Comparison of ENCODE assay signal across 10 mouse cellular contexts in genomic region chr2:72319028-72319798, GRCm38 (mm10). TPM values are rescaled to one million over a fixed set of nuclear protein-coding genes. Genes with fewer than 3 reads are reported as not detected.
A peak's percentile ranks its signal among the peaks of the same experiment; 100 is the strongest.
DNase-seq lines count a peak whose midpoint lies in the region; ATAC-seq and TF ChIP-seq lines count a peak whose summit lies in the region.
"Had no signal": no experiment of that assay in that cellular context is flagged by ENCODE, and none has a peak within 500 bp of the region (broad histone marks: within the 10 kb centered on the region; RNA-seq: fewer than 3 reads in every experiment).

No protein-coding gene starts in this region.

- H3K27ac ChIP-seq in embryonic facial prominence, embryonic 13.5 days = peak overlapping the region; percentile 48; the same call in 1 of the 2 replicates
- no peak overlapping the region for H3K27ac ChIP-seq in embryonic facial prominence, embryonic 10.5 days (replicated peaks)
- peak overlapping the region; percentile 22; the same call in 1 of the 2 replicates for H3K27ac ChIP-seq in liver, embryonic 12.5 days
- no peak overlapping the region for H3K27ac ChIP-seq in liver, embryonic 11.5 days (ENCODE audit: low read depth, low read length)
- peak overlapping the region; percentile 60 for H3K27ac ChIP-seq in intestine, embryonic 15.5 days
- peak overlapping the region; percentile 29; the same call in 1 of the 2 replicates for H3K27ac ChIP-seq in small intestine, adult 2 months (ENCODE audit: insufficient read depth, low read depth, low read length)
- H3K27ac ChIP-seq in left cerebral cortex, adult 2 months = no peak overlapping the region

- TF ChIP-seq POLR2A in small intestine, adult 2 months (IDR thresholded peaks at IDR 0.05; ENCODE audit: low read depth, low read length) = no peak

- no peak overlapping the region for H3K4me2 ChIP-seq in embryonic facial prominence, embryonic 13.5 days
- no peak overlapping the region for H3K4me2 ChIP-seq in liver, embryonic 12.5 days
- H3K4me2 ChIP-seq in liver, embryonic 11.5 days = no peak overlapping the region
- no peak overlapping the region for H3K4me2 ChIP-seq in intestine, embryonic 15.5 days (replicated peaks)

- H3K9me3 ChIP-seq in embryonic facial prominence, embryonic 13.5 days = no peaks in the 10 kb centered on the region
- H3K9me3 ChIP-seq in embryonic facial prominence, embryonic 10.5 days = no peaks in the 10 kb centered on the region
- H3K9me3 ChIP-seq in liver, embryonic 12.5 days (replicated peaks) = no peaks in the 10 kb centered on the region
- H3K9me3 ChIP-seq in liver, embryonic 11.5 days (ENCODE audit: control insufficient read depth, low read length) = no peaks in the 10 kb centered on the region
- no peaks in the 10 kb centered on the region for H3K9me3 ChIP-seq in intestine, embryonic 15.5 days

- H3K9ac ChIP-seq in embryonic facial prominence, embryonic 13.5 days = no peak overlapping the region
- no peak overlapping the region for H3K9ac ChIP-seq in liver, embryonic 12.5 days
- H3K9ac ChIP-seq in liver, embryonic 11.5 days (ENCODE audit: low read depth, low read length) = no peak overlapping the region
- no peak overlapping the region for H3K9ac ChIP-seq in intestine, embryonic 15.5 days

- DNase-seq in embryonic facial prominence, embryonic 10.5 days (ENCODE audit: low spot score) = no peak
- DNase-seq in liver, embryonic 11.5 days (ENCODE audit: low spot score) = no peak
- no peak for DNase-seq in left cerebral cortex, adult 2 months (ENCODE audit: extremely low spot score in 1 of 2, low spot score in 2 of 2)
- DNase-seq in left cerebral cortex, postnatal 25 days (ENCODE audit: low spot score in 2 of 2) = no peak
- DNase-seq: gastrocnemius, postnatal 25 days; kidney, adult 9 months had no signal

- no peak overlapping the region for H3K4me3 ChIP-seq in embryonic facial prominence, embryonic 13.5 days
- H3K4me3 ChIP-seq in embryonic facial prominence, embryonic 10.5 days = no peak overlapping the region
- no peak overlapping the region for H3K4me3 ChIP-seq in liver, embryonic 12.5 days
- no peak overlapping the region for H3K4me3 ChIP-seq in liver, embryonic 11.5 days (ENCODE audit: low read depth, low read length)
- no peak overlapping the region for H3K4me3 ChIP-seq in intestine, embryonic 15.5 days (replicated peaks)
- H3K4me3 ChIP-seq in small intestine, adult 2 months (ENCODE audit: low read depth, low read length) = no peak overlapping the region
- no peak overlapping the region for H3K4me3 ChIP-seq in left cerebral cortex, adult 2 months

- H3K4me1 ChIP-seq in embryonic facial prominence, embryonic 13.5 days = peaks cover 12% of the 10 kb centered on the region
- peaks cover 24% of the 10 kb centered on the region for H3K4me1 ChIP-seq in embryonic facial prominence, embryonic 10.5 days
- H3K4me1 ChIP-seq in liver, embryonic 12.5 days = peaks cover 38% of the 10 kb centered on the region
- peaks cover 13% of the 10 kb centered on the region for H3K4me1 ChIP-seq in liver, embryonic 11.5 days (replicated peaks; ENCODE audit: control insufficient read depth, insufficient read depth, low read length)
- peaks cover 12% of the 10 kb centered on the region; the same call in 1 of the 2 replicates for H3K4me1 ChIP-seq in intestine, embryonic 15.5 days (replicated peaks)
- H3K4me1 ChIP-seq in small intestine, adult 2 months (ENCODE audit: control insufficient read depth, insufficient read depth, insufficient read length, low read length) = peaks cover 3% of the 10 kb centered on the region; the same call in 1 of the 2 replicates

- no peak for TF ChIP-seq CTCF in small intestine, adult 2 months (IDR thresholded peaks at IDR 0.05; ENCODE audit: extremely low read depth, insufficient read length, insufficient replicate concordance, low read depth, low read length)
- TF ChIP-seq CTCF in left cerebral cortex, adult 2 months (IDR thresholded peaks at IDR 0.05) = no peak

- H3K36me3 ChIP-seq in embryonic facial prominence, embryonic 13.5 days = no peaks in the 10 kb centered on the region
- H3K36me3 ChIP-seq in embryonic facial prominence, embryonic 10.5 days (replicated peaks) = no peaks in the 10 kb centered on the region
- no peaks in the 10 kb centered on the region for H3K36me3 ChIP-seq in liver, embryonic 12.5 days
- H3K36me3 ChIP-seq in liver, embryonic 11.5 days (ENCODE audit: control insufficient read depth, insufficient read depth, low read length) = no peaks in the 10 kb centered on the region
- no peaks in the 10 kb centered on the region for H3K36me3 ChIP-seq in intestine, embryonic 15.5 days
- no peaks in the 10 kb centered on the region for H3K36me3 ChIP-seq in small intestine, adult 2 months (ENCODE audit: control insufficient read depth, insufficient read depth, low read length)

- 77% methylated on average over 7 of the region's 7 CpGs for WGBS in embryonic facial prominence, embryonic 13.5 days
- 79% methylated on average over 7 of the region's 7 CpGs for WGBS in embryonic facial prominence, embryonic 10.5 days
- 55% methylated on average over 7 of the region's 7 CpGs for WGBS in liver, embryonic 12.5 days (ENCODE audit: insufficient replicate concordance)
- WGBS in liver, embryonic 11.5 days = 71% methylated on average over 7 of the region's 7 CpGs
- WGBS in intestine, embryonic 15.5 days = 50% methylated on average over 7 of the region's 7 CpGs
- WGBS in small intestine, adult 2 months = 78% methylated on average over 7 of the region's 7 CpGs

- H3K27me3 ChIP-seq in embryonic facial prominence, embryonic 13.5 days = no peaks in the 10 kb centered on the region
- no peaks in the 10 kb centered on the region for H3K27me3 ChIP-seq in embryonic facial prominence, embryonic 10.5 days (replicated peaks; ENCODE audit: low read depth, poor library complexity, severe bottlenecking)
- no peaks in the 10 kb centered on the region for H3K27me3 ChIP-seq in liver, embryonic 12.5 days (replicated peaks)
- no peaks in the 10 kb centered on the region for H3K27me3 ChIP-seq in liver, embryonic 11.5 days (replicated peaks; ENCODE audit: control insufficient read depth, insufficient read depth, low read length)
- no peaks in the 10 kb centered on the region for H3K27me3 ChIP-seq in intestine, embryonic 15.5 days (replicated peaks)
- no peaks in the 10 kb centered on the region for H3K27me3 ChIP-seq in small intestine, adult 2 months (ENCODE audit: control insufficient read depth, insufficient read depth, low read length)

- no peak for ATAC-seq in embryonic facial prominence, embryonic 13.5 days (ENCODE audit: insufficient number of reproducible peaks, insufficient read depth, low FRiP score, low TSS enrichment, low read depth)
- ATAC-seq in liver, embryonic 12.5 days = no peak
- ATAC-seq in liver, embryonic 11.5 days (replicated peaks; ENCODE audit: low FRiP score) = no peak
- no peak for ATAC-seq in intestine, embryonic 15.5 days

- intact Hi-C loops in left cerebral cortex, adult 2 months (cut with DNase I) = no loop called here
- intact Hi-C loops in left cerebral cortex, postnatal 25 days (cut with DNase I) = no loop called here

RNA-seq across cellular contexts. Expression of gene Map3k20, which starts 33.8 kb away (rescaled TPM):
- polyA plus RNA-seq in embryonic facial prominence, embryonic 13.5 days (2015; fragmentation: Nextera tagmentation; extraction: Ambion mirVana) = 17.6 and 19.7 TPM in 2 replicates
- 7.3 and 8.7 TPM in 2 replicates for polyA plus RNA-seq in embryonic facial prominence, embryonic 10.5 days (2016; fragmentation: Nextera tagmentation; extraction: Ambion mirVana)
- polyA plus RNA-seq in liver, embryonic 12.5 days (2016; fragmentation: Nextera tagmentation; extraction: Ambion mirVana) = 9.0 and 9.4 TPM in 2 replicates
- polyA plus RNA-seq in liver, embryonic 11.5 days (2014; fragmentation: Nextera tagmentation; extraction: Ambion mirVana) = 12.2 and 17.2 TPM in 2 replicates
- polyA plus RNA-seq in intestine, embryonic 15.5 days (2015; fragmentation: Nextera tagmentation; extraction: Ambion mirVana) = 17.0 and 17.7 TPM in 2 replicates
- polyA plus RNA-seq in small intestine, adult 2 months (2012; rRNA removed) = 5.3 and 6.0 TPM in 2 replicates
- 10 to 100 TPM in 1 of 2 experiments, 1 to 10 TPM in 1; 9.8 to 10.8 TPM for total RNA-seq in left cerebral cortex, adult 2 months (2021)
- total RNA-seq in left cerebral cortex, postnatal 25 days (2021) = 10 to 100 TPM in 1 of 2 experiments, 1 to 10 TPM in 1; 8.3 to 10.7 TPM

Comparison
In these comparisons a context has a peak if more than half of its experiments do, and no peak if none do; other contexts are left out.
1. H3K27ac ChIP-seq: peak in embryonic facial prominence, embryonic 13.5 days (single experiment), liver, embryonic 12.5 days (single experiment), intestine, embryonic 15.5 days (single experiment) and small intestine, adult 2 months (single experiment); none in embryonic facial prominence, embryonic 10.5 days (single experiment), liver, embryonic 11.5 days (single experiment) and left cerebral cortex, adult 2 months (single experiment).